ENCODE assay signal across 23 mouse cellular contexts in the genomic region with DNA sequence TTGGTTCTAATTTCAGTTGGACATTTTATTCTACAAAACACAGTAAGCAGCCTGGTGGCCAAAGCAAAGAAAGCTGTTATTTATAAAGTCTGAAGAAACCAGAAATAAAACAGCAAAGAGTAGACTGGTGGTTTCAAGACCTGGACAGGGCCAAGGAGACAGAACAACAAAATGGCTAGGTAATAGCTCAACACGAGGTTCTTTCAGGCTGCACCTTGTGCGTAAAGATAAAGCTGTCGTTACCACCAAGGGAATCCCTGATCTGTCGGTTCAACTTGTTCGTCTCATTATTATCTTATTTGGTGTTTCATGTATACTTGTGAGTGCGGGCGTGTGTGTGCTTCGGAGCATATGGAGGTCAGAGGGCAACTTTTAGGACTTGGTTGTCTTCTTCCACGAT. TPM values are rescaled to one million over a fixed set of nuclear protein-coding genes. Genes with fewer than 3 reads are reported as not detected.
DNase-seq lines count a peak whose midpoint lies in the region; ATAC-seq and TF ChIP-seq lines count a peak whose summit lies in the region.
"Had no signal": no experiment of that assay in that cellular context is flagged by ENCODE, and none has a peak within 500 bp of the region (broad histone marks: within the 10 kb centered on the region; RNA-seq: fewer than 3 reads in every experiment).

No protein-coding gene starts in this region.

- H3K79me2 ChIP-seq in liver, adult 2 months (ENCODE audit: control insufficient read depth, insufficient read depth, low read length) = peaks cover 35% of the 10 kb centered on the region

- H3K27me3 ChIP-seq in liver, adult 2 months (ENCODE audit: control insufficient read depth, insufficient read depth, low read length) = no peaks in the 10 kb centered on the region
- H3K27me3 ChIP-seq in liver, embryonic 11.5 days (replicated peaks; ENCODE audit: control insufficient read depth, insufficient read depth, low read length) = no peaks in the 10 kb centered on the region
- no peaks in the 10 kb centered on the region for H3K27me3 ChIP-seq in liver, embryonic 15.5 days
- no peaks in the 10 kb centered on the region for H3K27me3 ChIP-seq in embryonic facial prominence, embryonic 10.5 days (replicated peaks; ENCODE audit: low read depth, poor library complexity, severe bottlenecking)
- H3K27me3 ChIP-seq in forebrain, embryonic 11.5 days (ENCODE audit: control insufficient read depth, insufficient read depth, low read length) = no peaks in the 10 kb centered on the region
- H3K27me3 ChIP-seq: embryonic facial prominence, embryonic 12.5 days; forebrain, embryonic 12.5 days; heart, embryonic 12.5 days; hindbrain, embryonic 13.5 days; Patski had no signal

- no peak for DNase-seq in liver, adult 2 months (ENCODE audit: extremely low read depth, low read depth, low spot score)
- DNase-seq in liver = no peak
- DNase-seq in liver, embryonic 11.5 days (ENCODE audit: low spot score) = no peak
- DNase-seq in embryonic facial prominence, embryonic 10.5 days (ENCODE audit: low spot score) = no peak
- no peak for DNase-seq in left cerebral cortex, postnatal 14 days (ENCODE audit: low spot score in 2 of 2)
- no peak for DNase-seq in forebrain, embryonic 11.5 days (ENCODE audit: low spot score)
- DNase-seq: adrenal gland, postnatal 25 days; cerebellum, adult 8-10 months; cerebellum, postnatal 14 days; embryo, embryonic 11 days; gastrocnemius, postnatal 10 days; heart, adult 18-20 months had no signal

- no peak overlapping the region for H3K4me3 ChIP-seq in liver, adult 2 months (ENCODE audit: insufficient read depth, low read depth, low read length)
- H3K4me3 ChIP-seq in liver, embryonic 11.5 days (ENCODE audit: low read depth, low read length) = no peak overlapping the region
- no peak overlapping the region for H3K4me3 ChIP-seq in liver, embryonic 15.5 days (replicated peaks)
- no peak overlapping the region for H3K4me3 ChIP-seq in embryonic facial prominence, embryonic 10.5 days
- no peak overlapping the region for H3K4me3 ChIP-seq in forebrain, embryonic 11.5 days (ENCODE audit: low read depth, low read length)
- H3K4me3 ChIP-seq: embryonic facial prominence, embryonic 12.5 days; forebrain, embryonic 12.5 days; heart, embryonic 12.5 days; hindbrain, embryonic 13.5 days had no signal

- H3K4me2 ChIP-seq in liver, embryonic 11.5 days = no peak overlapping the region
- no peak overlapping the region for H3K4me2 ChIP-seq in liver, embryonic 15.5 days
- no peak overlapping the region for H3K4me2 ChIP-seq in forebrain, embryonic 11.5 days (ENCODE audit: low read depth, low read length, severe bottlenecking)
- H3K4me2 ChIP-seq: embryonic facial prominence, embryonic 12.5 days; forebrain, embryonic 12.5 days; heart, embryonic 12.5 days; hindbrain, embryonic 13.5 days had no signal

- intact Hi-C loops in left cerebral cortex, postnatal 14 days (cut with DNase I) = no loop called here

- no peak for TF ChIP-seq POLR2A in liver, adult 2 months (IDR thresholded peaks at IDR 0.05; ENCODE audit: extremely low read depth, insufficient read depth, low read length)

- 85% methylated on average over 9 of the region's 9 CpGs for WGBS in liver, adult 2 months
- WGBS in liver, embryonic 11.5 days = 56% methylated on average over 9 of the region's 9 CpGs
- WGBS in liver, embryonic 15.5 days (ENCODE audit: insufficient replicate concordance) = 26% methylated on average over 9 of the region's 9 CpGs
- 90% methylated on average over 9 of the region's 9 CpGs for WGBS in embryonic facial prominence, embryonic 10.5 days
- 90% methylated on average over 9 of the region's 9 CpGs for WGBS in forebrain, embryonic 11.5 days

- no peak overlapping the region for H3K9ac ChIP-seq in liver, adult 2 months (ENCODE audit: low read depth, low read length)
- no peak overlapping the region for H3K9ac ChIP-seq in liver, embryonic 11.5 days (ENCODE audit: low read depth, low read length)
- H3K9ac ChIP-seq in liver, embryonic 15.5 days = no peak overlapping the region
- H3K9ac ChIP-seq in forebrain, embryonic 11.5 days (ENCODE audit: low read length) = no peak overlapping the region
- H3K9ac ChIP-seq: embryonic facial prominence, embryonic 12.5 days; forebrain, embryonic 12.5 days; heart, embryonic 12.5 days; hindbrain, embryonic 13.5 days had no signal

- H3K27ac ChIP-seq in liver, adult 2 months (replicated peaks; ENCODE audit: insufficient read depth, low read depth, low read length) = peak overlapping the region; percentile 72
- peak overlapping the region; percentile 6; the same call in 1 of the 2 replicates for H3K27ac ChIP-seq in liver, embryonic 11.5 days (ENCODE audit: low read depth, low read length)
- H3K27ac ChIP-seq in liver, embryonic 15.5 days (replicated peaks) = 0 out of 2 replicates have a peak overlapping the region, but pooled peaks have one; percentile 0
- no peak overlapping the region for H3K27ac ChIP-seq in embryonic facial prominence, embryonic 10.5 days (replicated peaks)
- no peak overlapping the region for H3K27ac ChIP-seq in forebrain, embryonic 11.5 days (ENCODE audit: low read depth, low read length)
- H3K27ac ChIP-seq: embryonic facial prominence, embryonic 12.5 days; forebrain, embryonic 12.5 days; hindbrain, embryonic 13.5 days; hindbrain, postnatal 0 days had no signal

- TF ChIP-seq CTCF in liver, adult 2 months (IDR thresholded peaks at IDR 0.05; ENCODE audit: low read depth, low read length) = no peak

- no peaks in the 10 kb centered on the region for H3K36me3 ChIP-seq in liver, adult 2 months (ENCODE audit: control insufficient read depth, insufficient read depth, low read length)
- H3K36me3 ChIP-seq in liver, embryonic 11.5 days (ENCODE audit: control insufficient read depth, insufficient read depth, low read length) = no peaks in the 10 kb centered on the region
- no peaks in the 10 kb centered on the region for H3K36me3 ChIP-seq in liver, embryonic 15.5 days (replicated peaks)
- H3K36me3 ChIP-seq in embryonic facial prominence, embryonic 10.5 days (replicated peaks) = no peaks in the 10 kb centered on the region
- no peaks in the 10 kb centered on the region for H3K36me3 ChIP-seq in forebrain, embryonic 11.5 days (ENCODE audit: control insufficient read depth, insufficient read depth, low read length)
- H3K36me3 ChIP-seq: embryonic facial prominence, embryonic 12.5 days; forebrain, embryonic 12.5 days; heart, embryonic 12.5 days; hindbrain, embryonic 13.5 days had no signal

- no peaks in the 10 kb centered on the region for H3K9me3 ChIP-seq in liver, embryonic 11.5 days (ENCODE audit: control insufficient read depth, low read length)
- H3K9me3 ChIP-seq in liver, embryonic 15.5 days (replicated peaks) = no peaks in the 10 kb centered on the region
- H3K9me3 ChIP-seq in embryonic facial prominence, embryonic 10.5 days = no peaks in the 10 kb centered on the region
- no peaks in the 10 kb centered on the region for H3K9me3 ChIP-seq in forebrain, embryonic 11.5 days (ENCODE audit: control insufficient read depth, low read length)
- H3K9me3 ChIP-seq: embryonic facial prominence, embryonic 12.5 days; forebrain, embryonic 12.5 days; G1E; heart, embryonic 12.5 days; hindbrain, embryonic 13.5 days had no signal

- peaks cover 38% of the 10 kb centered on the region for H3K4me1 ChIP-seq in liver, adult 2 months (ENCODE audit: control insufficient read depth, insufficient read depth, low read length)
- H3K4me1 ChIP-seq in liver, embryonic 11.5 days (replicated peaks; ENCODE audit: control insufficient read depth, insufficient read depth, low read length) = peaks cover 45% of the 10 kb centered on the region
- H3K4me1 ChIP-seq in liver, embryonic 15.5 days (replicated peaks) = peaks cover 48% of the 10 kb centered on the region
- H3K4me1 ChIP-seq in embryonic facial prominence, embryonic 10.5 days = no peaks in the 10 kb centered on the region
- no peaks in the 10 kb centered on the region for H3K4me1 ChIP-seq in forebrain, embryonic 11.5 days (replicated peaks; ENCODE audit: control insufficient read depth, insufficient read depth, low read length)
- H3K4me1 ChIP-seq: embryonic facial prominence, embryonic 12.5 days; forebrain, embryonic 12.5 days; hindbrain, embryonic 13.5 days had no signal

- peak; percentile 53 for ATAC-seq in liver, embryonic 11.5 days (replicated peaks; ENCODE audit: low FRiP score)
- ATAC-seq in liver, embryonic 15.5 days (ENCODE audit: insufficient read depth) = no peak
- ATAC-seq in forebrain, embryonic 11.5 days (replicated peaks; ENCODE audit: low FRiP score) = no peak
- ATAC-seq: activated CD4-positive, CD25-positive, alpha-beta regulatory T cell, adult 4 months; CD4-positive, CD25-positive, alpha-beta regulatory T cell, adult 4 months; forebrain, embryonic 16.5 days; hindbrain, postnatal 0 days; Patski had no signal

RNA-seq across cellular contexts. Expression of a gene that starts 31.1 kb away (rescaled TPM):
- total RNA-seq in liver, adult 2 months (2014; rRNA removed) = 196 and 259 TPM in 2 replicates
- polyA plus RNA-seq in liver, adult 2 months (2012; rRNA removed) = 14.1 and 18.8 TPM in 2 replicates
- 7.8 and 8.7 TPM in 2 replicates for polyA plus RNA-seq in liver, embryonic 11.5 days (2014; fragmentation: Nextera tagmentation; extraction: Ambion mirVana)
- polyA plus RNA-seq in liver, embryonic 15.5 days (2015; fragmentation: Nextera tagmentation; extraction: Ambion mirVana) = 8.3 and 8.6 TPM in 2 replicates
- polyA plus RNA-seq in embryonic facial prominence, embryonic 10.5 days (2016; fragmentation: Nextera tagmentation; extraction: Ambion mirVana) = 6.3 and 7.5 TPM in 2 replicates
- 10 to 100 TPM; 17.1 to 18.9 TPM for total RNA-seq in left cerebral cortex, postnatal 14 days (2021)
- polyA plus RNA-seq in forebrain, embryonic 11.5 days (2014; fragmentation: Nextera tagmentation; extraction: Ambion mirVana) = 10.7 and 11.5 TPM in 2 replicates

Comparison
In these comparisons a context has a peak if more than half of its experiments do, and no peak if none do; other contexts are left out.
1. H3K27ac ChIP-seq: peak in liver, adult 2 months (single experiment), liver, embryonic 11.5 days (single experiment) and liver, embryonic 15.5 days (single experiment); none in embryonic facial prominence, embryonic 10.5 days (single experiment) and forebrain, embryonic 11.5 days (single experiment).